Mouse (Mus musculus) thymus, postnatal 10 days (tissue): ENCODE results near the gene Vmn1r210.
"Not testable (repeated sequence)": the region's sequence is repeated elsewhere in the genome, so short reads cannot be mapped to it uniquely, and the experiment has no call there.

Source experiments
- DNase-seq, 2 experiments: peaks; one replicate each; pipeline ENCODE4 v3.0.0; 2021; ENCODE audit warnings: low spot score in 2 of 2

Vmn1r210 gene

DNA sequence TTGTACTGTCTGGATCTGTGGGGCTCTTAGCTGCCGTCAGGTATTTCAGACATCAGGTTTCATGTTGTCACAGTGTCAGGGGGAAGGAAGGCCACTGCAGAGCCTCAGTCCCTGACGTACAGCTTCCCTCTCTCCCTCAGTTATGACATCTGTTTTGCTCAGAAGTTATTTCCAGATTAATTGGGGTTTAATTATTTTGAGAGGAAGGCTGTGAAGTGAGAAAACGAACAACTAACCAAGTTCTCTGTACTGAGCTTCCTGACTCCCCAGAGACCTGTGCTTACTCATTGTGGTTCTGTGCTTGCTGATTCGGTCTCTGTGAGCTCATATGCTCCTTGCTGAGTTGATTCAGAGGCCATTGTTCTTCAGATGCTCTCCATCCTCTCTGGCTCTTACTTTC is at the start of gene Vmn1r210:
Vmn1r210 (minus strand) TSS at position 101 of the 400 bp plus-strand sequence.
- no peak for DNase-seq

- DNase-seq, result no peak
These were observed 48.1 kb upstream of the Vmn1r210 start for GRCm38 (mm10) chr13:22879257-22879656.

- no peak for DNase-seq
These were observed 26.3 kb upstream of the Vmn1r210 start, which contains the start of gene Vmn1r211 for GRCm38 (mm10) chr13:22857461-22857860. TSS of gene Vmn1r211 (minus strand) at chr13:22857561.

GRCm38 (mm10) chr13:22854760-22855159 is 23.6 kb upstream of the Vmn1r210 start:
- DNase-seq, result no peak

DNA sequence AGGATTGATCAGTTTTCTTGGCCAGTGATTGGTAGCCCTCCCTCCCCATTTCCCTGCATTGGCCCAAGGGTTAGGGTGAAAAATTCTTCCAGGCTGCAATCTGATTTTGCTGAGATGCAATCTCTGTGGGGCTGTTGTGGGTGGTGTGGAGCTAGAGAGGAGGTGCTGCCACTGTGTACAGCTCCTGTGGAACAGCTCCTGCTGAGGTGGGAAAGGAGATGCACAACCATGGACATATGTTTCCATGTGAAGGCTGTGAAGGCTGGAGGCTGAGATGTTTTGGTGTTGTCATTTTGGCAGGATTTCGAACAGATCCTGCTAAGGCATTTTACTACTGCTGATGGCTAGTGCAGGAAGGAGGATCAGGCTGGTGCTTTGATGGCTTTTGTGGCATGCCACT is 15.7 kb upstream of the Vmn1r210 start:
- no peak for DNase-seq

DNA sequence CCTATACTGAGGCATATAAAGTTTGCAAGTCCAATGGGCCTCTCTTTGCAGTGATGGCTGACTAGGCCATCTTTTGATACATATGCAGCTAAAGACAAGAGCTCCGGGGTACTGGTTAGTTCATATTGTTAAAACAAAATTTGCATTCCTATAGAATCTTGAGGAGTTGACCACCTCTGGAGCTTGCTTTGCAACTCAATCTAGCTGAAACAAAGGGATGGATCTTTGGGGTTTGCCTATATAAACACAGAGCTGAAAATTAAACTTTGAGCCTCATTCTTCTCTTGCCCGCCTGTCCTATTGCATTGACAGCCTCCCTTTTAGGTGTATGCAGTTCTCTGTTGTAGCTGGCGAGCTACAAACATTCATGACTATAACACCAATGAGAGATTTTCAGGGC is 13.2 kb upstream of the Vmn1r210 start:
- not testable (repeated sequence) for DNase-seq

- DNase-seq, result not testable (repeated sequence)
These were observed 1.8 kb downstream of the Vmn1r210 start for GRCm38 (mm10) chr13:22829395-22829794.

DNA sequence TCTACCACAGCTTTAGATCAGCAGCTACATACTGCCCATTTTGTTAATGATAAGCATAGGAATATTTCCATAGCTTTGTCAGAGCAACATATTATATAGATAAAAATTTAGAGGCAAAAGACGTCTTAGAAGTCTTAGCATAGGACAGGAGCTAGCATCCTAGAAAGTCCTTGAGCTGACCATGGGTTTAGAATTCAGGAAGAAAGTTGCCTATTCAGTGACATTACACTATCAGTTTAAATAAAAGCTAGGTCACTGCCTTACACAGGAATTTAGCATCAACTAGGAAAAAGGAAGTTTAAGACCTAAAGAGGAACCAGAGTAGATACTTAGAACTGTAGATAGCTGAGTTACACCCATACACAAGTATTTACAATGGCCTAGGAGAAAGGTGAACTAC is 9.5 kb downstream of the Vmn1r210 start:
- DNase-seq, result not testable (repeated sequence)

DNA sequence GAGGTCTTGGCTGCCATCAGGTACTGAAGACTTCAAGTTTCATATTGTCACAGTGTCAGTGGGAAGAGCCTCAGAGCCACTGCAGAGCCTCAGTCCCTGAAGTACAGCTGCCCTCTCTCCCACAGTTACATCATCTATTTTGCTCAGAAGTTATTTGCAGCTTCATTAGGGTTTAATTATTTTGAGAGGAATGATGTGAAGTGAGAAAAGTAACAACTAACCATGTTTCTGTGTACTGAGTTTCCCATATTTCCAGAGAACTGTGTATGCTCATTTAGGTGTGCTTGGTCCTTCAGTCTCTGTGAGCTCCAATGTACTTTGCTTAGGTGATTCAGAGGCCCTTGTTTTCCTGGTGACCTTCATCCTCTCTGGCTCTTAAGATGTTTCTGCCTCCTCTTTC is 21.6 kb downstream of the Vmn1r210 start, which contains the start of gene Vmn1r209:
Vmn1r209 (minus strand) TSS at position 101 of the 400 bp plus-strand sequence.
- DNase-seq, result not testable (repeated sequence)

GRCm38 (mm10) chr13:22788096-22788495 is 43.1 kb downstream of the Vmn1r210 start:
- not testable (repeated sequence) for DNase-seq

GRCm38 (mm10) chr13:22784159-22784558 is 47.0 kb downstream of the Vmn1r210 start:
- not testable (repeated sequence) for DNase-seq

GRCm38 (mm10) chr13:22777300-22777699 is 53.8 kb downstream of the Vmn1r210 start, which contains the start of gene Vmn1r208:
TSS of gene Vmn1r208 (minus strand) at chr13:22777400.
- DNase-seq, result not testable (repeated sequence)
